Mouse (Mus musculus) kidney, adult 2 months (tissue): ENCODE results near the gene Eya2. TPM values are rescaled to one million over a fixed set of nuclear protein-coding genes. Genes with fewer than 3 reads are reported as not detected.

Experiments
- DNase-seq: peaks from one replicate; pipeline ENCODE4 v3.0.0; 2021
- H3K27ac ChIP-seq: fragments of 200-500 bp; 2 replicates; pipeline ENCODE4 v1.5.1; 2012; ENCODE audit warnings: low read depth, low read length, control low read depth, inconsistent platforms; ENCODE audit not compliant: insufficient read depth
- H3K27me3 ChIP-seq: fragments of 200-500 bp; replicated peaks from 2 replicates; pipeline ENCODE4 v1.6.1; 2012; ENCODE audit warnings: mild to moderate bottlenecking, moderate library complexity, low read length, inconsistent platforms; ENCODE audit not compliant: control insufficient read depth, insufficient read depth
- H3K36me3 ChIP-seq: fragments of 200-500 bp; 2 replicates; pipeline ENCODE4 v1.6.1; 2012; ENCODE audit warnings: mild to moderate bottlenecking, moderate library complexity, low read length, inconsistent platforms; ENCODE audit not compliant: control insufficient read depth, insufficient read depth
- H3K4me1 ChIP-seq: fragments of 200-500 bp; 2 replicates; pipeline ENCODE4 v1.6.1; 2011; ENCODE audit warnings: low read length; ENCODE audit not compliant: control insufficient read depth, insufficient read depth
- H3K4me3 ChIP-seq: fragments of 200-500 bp; 2 replicates; pipeline ENCODE4 v1.5.1; 2011; ENCODE audit warnings: mild to moderate bottlenecking, low read depth, low read length, control low read depth; ENCODE audit not compliant: insufficient read depth
- CTCF ChIP-seq: fragments of 200-500 bp; conservative IDR thresholded peaks from 2 replicates; pipeline ENCODE4 v1.5.1; 2011; ENCODE audit warnings: low read depth, mild to moderate bottlenecking, control low read depth, low read length, moderate library complexity, mixed read lengths; ENCODE audit not compliant: insufficient read depth, insufficient read length
- POLR2A ChIP-seq: fragments of 200-500 bp; IDR thresholded peaks from one replicate; pipeline ENCODE4 v1.6.1; 2011; ENCODE audit warnings: low read depth, low read length, control low read depth
- WGBS: fragments of 180-500 bp; shearing (Covaris S2); methylation state at CpG from one replicate; pipeline ENCODE4 v1.1.7; 2018; 5-methylcytosine and 5-hydroxymethylcytosine counted together
- polyA plus RNA-seq: library from polyadenylated mRNA; depleted of rRNA; stranded (reverse); fragments of >200 nt; gene quantifications from 2 replicates; pipeline ENCODE4 v1.2.3, GENCODE M21; 2012

Eya2 gene
- polyA plus RNA-seq, 1 experiment = 7.7 TPM

DNA sequence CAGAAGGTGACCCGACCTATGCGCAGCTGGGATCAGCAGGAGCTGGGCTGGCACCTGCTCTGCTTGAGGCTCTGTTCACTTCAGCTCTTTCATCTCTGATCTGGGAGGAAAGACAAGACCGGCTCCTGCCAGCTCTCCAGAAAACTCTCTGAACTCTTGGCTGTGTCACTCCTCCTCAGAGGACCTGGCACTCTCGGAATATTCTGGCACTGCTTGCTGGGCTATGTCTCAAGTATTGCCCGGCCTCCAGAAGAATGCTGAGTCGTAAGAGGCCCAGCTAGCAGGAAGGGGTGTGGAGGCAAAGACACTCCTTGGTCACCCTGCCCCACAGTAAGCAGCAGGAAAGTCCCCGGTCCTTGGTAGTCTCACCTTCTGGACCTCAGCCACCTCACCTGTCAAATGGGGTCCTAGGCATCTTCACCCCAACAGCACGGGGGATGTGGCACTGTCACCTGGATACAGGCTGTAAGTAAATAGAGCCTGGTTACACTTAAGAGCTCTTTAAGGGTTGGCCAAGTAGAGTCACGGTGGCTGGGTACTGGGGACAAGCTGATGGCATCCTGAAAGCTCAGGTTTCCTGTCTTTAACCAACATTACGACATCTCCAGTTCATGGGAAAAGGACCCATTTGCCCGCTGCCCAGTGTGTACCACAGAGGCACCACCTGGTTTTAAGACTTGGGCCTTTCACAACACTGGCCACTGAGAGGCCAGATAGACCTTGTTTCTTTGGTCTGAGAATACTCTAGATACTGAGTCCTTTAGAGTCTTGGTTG is 38.4 kb downstream of the Eya2 start:
- Histone ChIP-seq H3K27ac (no peak overlapping the region), H3K4me3 (no peak overlapping the region), H3K27me3 (no peaks in the 10 kb centered on the region), H3K4me1 (no peaks in the 10 kb centered on the region), H3K36me3 (no peaks in the 10 kb centered on the region)
- no peak for DNase-seq
- 57% methylated on average over 11 of the region's 11 CpGs for WGBS
- TF ChIP-seq CTCF = no peak
- TF ChIP-seq POLR2A = no peak

DNA sequence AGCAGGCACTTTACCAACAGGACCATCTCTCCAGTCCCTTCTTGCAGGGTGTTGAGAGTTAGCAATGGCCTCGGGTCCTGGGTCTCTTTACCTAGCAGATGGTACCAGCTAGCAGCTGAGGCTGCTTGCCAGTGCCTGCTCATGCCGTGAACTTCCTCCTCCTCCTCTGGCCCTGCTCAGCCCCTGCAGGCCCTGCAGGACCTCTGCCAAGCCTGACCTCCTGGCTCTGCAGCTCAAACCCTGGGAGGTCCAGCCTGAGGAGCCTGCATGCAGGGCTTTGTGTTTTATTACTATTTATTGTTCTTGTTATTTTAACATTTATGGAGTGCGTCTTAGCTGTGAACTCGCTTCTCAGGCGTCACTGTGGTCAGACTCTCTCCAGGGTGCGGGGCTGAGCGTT is 39.6 kb downstream of the Eya2 start:
- no peaks in the 10 kb centered on the region for H3K36me3 ChIP-seq
- H3K27ac ChIP-seq = no peak overlapping the region
- no peaks in the 10 kb centered on the region for H3K4me1 ChIP-seq
- no peaks in the 10 kb centered on the region for H3K27me3 ChIP-seq
- 52% methylated on average over 7 of the region's 7 CpGs for WGBS
- no peak for TF ChIP-seq POLR2A
- TF ChIP-seq CTCF = no peak
- no peak overlapping the region for H3K4me3 ChIP-seq
- no peak for DNase-seq

DNA sequence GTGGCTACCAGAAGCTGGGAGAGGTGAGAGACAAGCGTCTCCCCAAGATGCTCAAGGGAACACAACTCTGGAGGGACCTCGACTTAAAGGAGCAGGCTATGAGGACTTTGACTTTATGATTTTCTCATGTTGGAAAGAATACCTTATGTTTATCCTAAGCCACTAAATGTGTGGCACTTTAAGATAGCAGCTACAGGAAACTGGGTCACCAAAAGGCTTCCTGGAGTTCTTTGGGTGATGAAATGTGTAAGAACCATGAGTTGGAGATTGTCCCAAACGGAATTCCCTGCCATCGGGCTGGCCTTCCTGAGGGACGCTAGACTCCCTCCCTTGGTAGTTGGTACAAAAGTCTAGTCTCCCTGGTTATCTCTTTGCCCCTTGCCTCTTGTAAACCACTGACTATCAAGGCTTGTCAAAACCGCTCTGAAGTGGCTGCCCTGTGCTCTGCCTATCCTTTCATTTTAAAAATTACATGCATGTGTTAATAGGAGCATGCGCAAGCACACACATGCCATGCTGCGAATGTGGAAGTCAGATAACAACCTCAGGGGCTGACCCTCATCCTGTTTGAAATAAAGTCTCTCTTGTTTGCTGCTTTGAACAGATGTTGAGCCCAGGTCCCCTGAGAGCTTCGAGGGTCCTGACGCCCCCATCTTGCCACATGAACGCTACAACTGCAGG is 44.4 kb downstream of the Eya2 start:
- Histone ChIP-seq H3K27ac (no peak overlapping the region), H3K4me3 (no peak overlapping the region), H3K36me3 (no peaks in the 10 kb centered on the region), H3K27me3 (no peaks in the 10 kb centered on the region), H3K4me1 (no peaks in the 10 kb centered on the region)
- WGBS = 74% methylated on average over 11 of the region's 11 CpGs
- peak; percentile 29 for DNase-seq
- TF ChIP-seq CTCF = no peak
- TF ChIP-seq POLR2A = no peak

DNA sequence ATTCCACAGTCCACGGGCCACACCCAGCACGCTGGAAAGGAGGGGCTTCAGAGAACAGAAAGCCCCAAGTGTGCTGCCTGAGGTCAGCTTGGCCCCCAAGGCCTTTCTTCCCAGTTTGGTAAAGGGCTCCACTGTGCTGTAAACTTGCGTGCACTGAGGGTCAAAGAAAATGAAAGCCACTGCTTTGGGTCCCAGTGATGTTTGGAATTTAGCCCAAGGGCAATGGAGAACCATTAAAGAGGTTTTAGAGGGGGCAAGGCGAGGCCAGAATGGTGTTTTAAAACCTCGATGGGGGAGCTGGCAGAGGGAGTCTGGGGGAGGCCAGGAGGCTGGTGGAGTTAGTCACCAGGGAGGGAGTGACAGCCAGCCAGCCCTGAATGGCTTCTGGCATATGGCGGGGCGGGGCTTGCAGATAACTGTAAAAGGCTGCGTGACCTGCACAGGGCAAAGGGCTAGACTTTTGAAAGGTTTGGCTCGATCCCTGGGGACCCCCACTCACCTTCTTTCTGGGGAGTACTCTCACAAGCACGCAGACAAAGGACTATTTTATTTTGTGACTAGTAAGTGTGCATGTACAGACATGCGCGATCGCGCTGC is 47.2 kb downstream of the Eya2 start:
- H3K36me3 ChIP-seq = no peaks in the 10 kb centered on the region
- 65% methylated on average over 14 of the region's 14 CpGs for WGBS
- no peak for TF ChIP-seq POLR2A
- TF ChIP-seq CTCF = no peak
- no peak for DNase-seq
- no peak overlapping the region for H3K27ac ChIP-seq
- no peaks in the 10 kb centered on the region for H3K27me3 ChIP-seq
- H3K4me1 ChIP-seq = no peaks in the 10 kb centered on the region
- H3K4me3 ChIP-seq = no peak overlapping the region

DNA sequence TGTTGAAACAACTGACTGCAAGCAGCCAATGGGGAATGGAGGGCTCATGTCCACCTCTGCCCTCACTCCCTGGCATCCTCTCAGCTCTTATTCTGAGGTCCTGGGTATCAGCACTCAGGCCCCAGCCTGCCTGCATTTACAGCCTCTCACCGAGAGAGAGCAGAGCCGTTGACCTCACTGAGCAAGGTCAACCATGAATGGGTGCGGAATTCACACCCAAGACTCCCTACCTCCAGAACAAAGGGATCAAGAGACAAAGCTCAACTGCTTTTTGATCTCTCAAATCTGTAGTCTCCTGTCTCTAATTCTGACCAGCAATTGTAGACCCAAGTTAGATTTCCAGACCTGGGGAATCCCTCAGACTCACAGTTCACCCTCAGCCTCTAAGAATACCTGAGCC is 48.8 kb downstream of the Eya2 start:
- no peak for TF ChIP-seq CTCF
- TF ChIP-seq POLR2A = no peak
- Histone ChIP-seq H3K27ac (no peak overlapping the region), H3K4me3 (no peak overlapping the region), H3K27me3 (no peaks in the 10 kb centered on the region), H3K36me3 (no peaks in the 10 kb centered on the region), H3K4me1 (no peaks in the 10 kb centered on the region)
- no peak for DNase-seq
- 60% methylated on average over 3 of the region's 3 CpGs for WGBS

DNA sequence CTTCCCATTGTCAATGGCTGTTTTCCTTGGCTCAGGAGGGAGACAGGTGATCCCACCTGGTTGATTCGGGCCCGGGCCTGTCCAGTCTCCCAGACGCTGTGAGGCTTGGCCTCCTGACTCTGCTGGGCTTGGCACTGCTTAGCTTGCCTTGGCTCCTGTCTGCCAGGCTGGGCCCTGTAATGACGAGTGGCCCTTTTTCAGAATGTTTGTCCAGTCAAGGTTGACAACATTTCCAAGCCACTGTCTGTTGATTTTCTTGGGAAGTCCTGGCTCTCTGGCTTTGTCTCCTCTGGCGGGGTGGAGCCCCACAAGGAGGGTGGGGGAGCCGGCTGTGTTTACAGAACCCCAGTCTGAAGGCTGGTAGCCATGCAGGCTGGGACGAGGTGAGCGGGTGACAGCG is 49.2 kb downstream of the Eya2 start:
- 59% methylated on average over 9 of the region's 9 CpGs for WGBS
- DNase-seq = no peak
- Histone ChIP-seq H3K27ac (no peak overlapping the region), H3K27me3 (no peaks in the 10 kb centered on the region), H3K4me1 (no peaks in the 10 kb centered on the region), H3K4me3 (no peak overlapping the region), H3K36me3 (no peaks in the 10 kb centered on the region)
- TF ChIP-seq POLR2A = no peak
- no peak for TF ChIP-seq CTCF

DNA sequence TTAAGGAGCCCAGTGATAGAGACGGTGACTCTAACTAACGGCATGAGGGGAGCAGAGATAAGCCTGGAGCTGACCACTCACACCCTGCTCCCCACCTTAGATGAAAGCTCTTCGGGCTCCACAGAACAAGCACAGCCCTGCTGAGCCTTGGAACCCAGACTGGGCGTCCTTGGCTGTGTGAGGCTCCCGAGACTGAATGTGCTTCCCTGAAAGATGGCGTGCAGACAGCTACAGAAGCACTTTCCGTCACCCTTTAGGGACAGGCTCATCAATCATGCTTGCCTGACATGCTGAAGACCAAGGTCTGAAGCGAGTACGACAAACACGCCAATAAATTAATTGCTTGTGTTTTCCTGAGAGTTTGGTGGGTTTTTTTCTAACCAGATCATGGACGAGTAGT is 56.2 kb downstream of the Eya2 start:
- DNase-seq = no peak
- H3K4me3 ChIP-seq = no peak overlapping the region
- no peaks in the 10 kb centered on the region for H3K27me3 ChIP-seq
- TF ChIP-seq CTCF (no peak), POLR2A (no peak)
- H3K27ac ChIP-seq = no peak overlapping the region
- 0 out of 2 replicates have a peak, but pooled peaks cover 6% of the 10 kb centered on the region for H3K4me1 ChIP-seq
- 60% methylated on average over 11 of the region's 11 CpGs for WGBS
- no peaks in the 10 kb centered on the region for H3K36me3 ChIP-seq
